Mouse (Mus musculus): ENCODE results near the gene A630010A05Rik. TPM values are rescaled to one million over a fixed set of nuclear protein-coding genes. Genes with fewer than 3 reads are reported as not detected.

Gene A630010A05Rik
- polyA plus RNA-seq (2012; rRNA removed): not detected in 2 replicates

GRCm38 (mm10) chr16:14562017-14562416, at the start of gene A630010A05Rik:
Gene A630010A05Rik, plus strand, starts transcription at chr16:14562317.

Other genes with a start within 250 kb of the A630010A05Rik start
- gene Fopnl, start 244.9 kb upstream of the A630010A05Rik start, polyA plus RNA-seq (2012; rRNA removed): 44.3 and 75.6 TPM in 2 replicates
- 7.6 and 9.2 TPM in 2 replicates for gene Abcc1, start 200.8 kb upstream of the A630010A05Rik start, polyA plus RNA-seq (2012; rRNA removed)

All from central nervous system, embryonic 11.5 days (tissue).